Mouse (Mus musculus) lung, adult 2 months (tissue): Measurements from ENCODE around the gene Dnajb12. TPM values are rescaled to one million over a fixed set of nuclear protein-coding genes. Genes with fewer than 3 reads are reported as not detected.

Experiments used
- DNase-seq: peaks from one replicate; pipeline ENCODE4 v3.0.0; 2022
- H3K4me1 ChIP-seq: fragments of 200-500 bp; 2 replicates; pipeline ENCODE4 v1.6.1; 2011; ENCODE audit warnings: low read length; ENCODE audit not compliant: control insufficient read depth, insufficient read depth
- H3K4me3 ChIP-seq: fragments of 200-500 bp; replicated peaks from 2 replicates; pipeline ENCODE3; 2011; ENCODE audit warnings: low read depth, mild to moderate bottlenecking, control low read depth, low read length; ENCODE audit errors: extremely low read depth
- CTCF ChIP-seq: fragments of 200-500 bp; IDR thresholded peaks from 2 replicates; pipeline ENCODE4 v1.5.1; 2011; ENCODE audit warnings: mild to moderate bottlenecking, low read length, control low read depth; ENCODE audit not compliant: insufficient read depth
- POLR2A ChIP-seq: fragments of 200-500 bp; IDR thresholded peaks from 2 replicates; pipeline ENCODE4 v1.6.1; 2011; ENCODE audit warnings: low read depth, mild to moderate bottlenecking, control low read depth, low read length, borderline replicate concordance; ENCODE audit errors: extremely low read depth
- WGBS: fragments of 180-500 bp; shearing (Covaris S2); methylation state at CpG from one replicate; pipeline ENCODE4 v1.1.7; 2018; 5-methylcytosine and 5-hydroxymethylcytosine counted together
- polyA plus RNA-seq: library from polyadenylated mRNA; depleted of rRNA; stranded (reverse); fragments of >200 nt; gene quantifications from 2 replicates; pipeline ENCODE4 v1.2.3, GENCODE M21; 2012; rRNA removed

The Dnajb12 gene
- 49.5 and 57.2 TPM in 2 replicates for polyA plus RNA-seq

DNA sequence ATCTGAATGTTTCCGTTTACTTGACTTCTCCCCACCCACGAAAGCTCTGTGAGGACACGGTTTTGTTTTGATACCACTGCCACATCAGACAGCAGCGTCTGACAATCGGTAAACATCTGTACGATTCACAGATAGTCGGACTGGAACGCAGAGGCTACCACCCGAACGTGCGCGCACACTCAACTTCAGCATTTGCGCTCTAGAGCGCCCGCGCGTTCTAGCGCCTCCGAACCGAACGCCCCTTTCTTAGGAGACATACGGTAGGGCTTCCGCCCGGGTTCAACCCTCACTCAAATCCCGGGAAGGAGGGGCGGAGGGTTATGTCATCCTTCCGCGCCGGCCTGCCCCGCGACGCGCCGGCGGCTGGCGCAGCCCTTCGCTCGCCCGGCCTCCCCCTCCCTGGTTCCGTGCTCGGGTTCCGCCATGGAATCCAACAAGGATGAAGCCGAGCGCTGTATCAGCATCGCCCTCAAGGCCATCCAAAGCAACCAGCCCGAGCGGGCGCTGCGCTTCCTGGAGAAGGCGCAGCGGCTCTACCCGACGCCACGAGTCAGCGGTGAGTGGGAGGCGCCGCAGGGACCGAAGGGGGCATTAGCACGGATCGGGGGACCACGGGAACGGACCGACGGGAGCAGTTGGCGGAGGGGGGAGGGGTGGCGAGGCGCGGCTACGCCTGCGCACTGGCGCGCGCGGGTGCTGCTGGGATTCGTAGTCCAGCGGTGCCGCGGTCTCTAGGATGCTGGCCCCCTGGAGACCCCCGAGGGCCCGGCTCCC is at the start of gene Dnajb12:
TSS of gene Dnajb12 (plus strand) at position 302 of the 774 bp plus-strand sequence.
- peak; percentile 52; the same call in 1 of the 2 replicates for TF ChIP-seq POLR2A
- TF ChIP-seq CTCF: no peak
- WGBS: under 1% methylated on average over 80 of the region's 80 CpGs

GRCm38 (mm10) chr10:59829886-59830285 is 49.5 kb upstream of the Dnajb12 start:
- TF ChIP-seq CTCF (0 out of 2 replicates have a peak, but pooled peaks have one; percentile 5), POLR2A (no peak)
- Histone ChIP-seq H3K4me1 (no peaks in the 10 kb centered on the region), H3K4me3 (no peak overlapping the region)
- WGBS: 95% methylated on average over 6 of the region's 6 CpGs
- no peak for DNase-seq

More for the DNA sequence above, at the start of gene Dnajb12:
- Histone ChIP-seq H3K4me1 (no peaks in the 10 kb centered on the region), H3K4me3 (peak within 1 kb of the TSS; percentile 98)
- DNase-seq: peak; percentile 95

DNA sequence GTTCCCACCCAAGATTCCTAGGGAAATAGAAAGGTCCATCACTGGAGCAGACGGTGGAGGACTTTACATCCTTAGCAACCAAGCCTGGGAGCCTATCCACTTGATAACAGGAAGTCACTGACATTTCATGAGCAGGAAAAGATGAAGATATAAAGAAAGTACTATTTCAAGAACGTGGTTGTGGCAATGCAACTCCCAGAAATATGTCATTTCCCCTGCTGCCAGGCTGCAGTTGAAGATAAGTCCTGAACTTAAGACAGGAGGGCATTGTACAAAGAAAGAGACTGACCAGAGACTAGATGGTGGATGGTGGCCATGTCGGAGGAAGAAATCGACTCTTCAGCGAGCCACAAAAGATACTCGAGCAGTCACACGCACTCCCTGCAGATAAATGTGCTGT is 47.4 kb upstream of the Dnajb12 start:
- WGBS: 50% methylated on average over 7 of the region's 7 CpGs
- Histone ChIP-seq H3K4me1 (no peaks in the 10 kb centered on the region), H3K4me3 (no peak overlapping the region)
- DNase-seq: no peak
- no peak for TF ChIP-seq CTCF
- TF ChIP-seq POLR2A: no peak

DNA sequence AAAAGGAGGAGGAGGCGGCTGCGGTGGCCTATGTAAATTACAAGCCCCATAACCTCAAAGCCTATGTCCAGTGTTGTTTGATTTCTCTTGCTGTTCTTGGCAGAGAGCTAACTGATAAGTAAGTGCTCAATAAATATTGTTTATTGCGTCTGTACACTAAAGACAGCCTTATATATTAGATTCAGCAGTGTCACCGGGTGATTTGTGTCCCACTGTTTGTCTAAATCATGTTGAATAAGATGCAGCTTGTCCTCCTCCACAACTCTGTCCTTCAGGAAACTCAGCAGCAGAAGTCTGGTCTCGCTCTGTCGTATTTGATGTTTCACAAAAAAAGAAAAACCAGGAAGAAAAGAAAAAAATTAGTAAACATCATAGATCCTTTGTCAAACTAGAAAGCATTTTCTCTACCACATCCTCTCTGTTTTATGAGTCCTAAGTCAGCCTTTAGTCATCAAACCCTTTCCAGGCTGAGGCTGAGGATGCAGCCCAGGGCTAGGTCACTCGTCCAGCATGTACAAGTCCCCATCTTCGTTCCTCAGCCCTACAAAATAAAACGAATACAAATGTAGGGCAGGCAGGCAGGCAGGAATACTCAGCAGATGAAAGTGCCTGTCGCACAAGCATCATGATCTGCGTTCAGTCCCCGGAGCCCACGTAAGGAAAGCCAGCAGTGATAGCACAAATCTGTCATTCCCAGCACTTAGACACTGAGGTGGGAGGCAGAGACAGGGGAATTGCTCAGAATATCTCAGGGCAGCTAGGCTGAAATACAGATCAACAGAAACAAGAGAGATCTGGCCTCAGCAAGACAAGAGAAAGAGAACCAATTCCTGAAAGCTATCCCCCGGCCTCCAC is 43.8 kb upstream of the Dnajb12 start:
- 83% methylated on average over 14 of the region's 14 CpGs for WGBS
- no peaks in the 10 kb centered on the region for H3K4me1 ChIP-seq
- DNase-seq: no peak
- H3K4me3 ChIP-seq: no peak overlapping the region
- TF ChIP-seq POLR2A (no peak), CTCF (no peak)

DNA sequence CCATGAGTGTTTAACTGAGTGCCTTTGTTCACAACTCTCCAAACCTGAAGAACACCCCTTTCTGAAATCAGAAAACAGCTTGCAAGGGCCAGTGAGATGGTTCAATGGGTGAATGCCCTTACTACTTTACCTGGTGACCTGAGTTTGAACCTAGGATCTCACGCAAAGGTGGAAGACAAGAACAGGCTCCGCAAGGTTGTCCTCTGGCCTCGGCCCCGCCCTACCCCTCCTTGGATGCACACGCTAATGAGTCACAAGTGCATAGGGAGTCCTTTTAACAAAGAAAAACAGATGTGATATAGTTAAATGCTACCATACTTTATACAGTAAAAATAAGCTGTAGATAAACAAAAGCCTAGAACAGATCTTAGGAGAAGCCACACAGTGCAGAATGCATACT is 41.9 kb upstream of the Dnajb12 start:
- Histone ChIP-seq H3K4me3 (no peak overlapping the region), H3K4me1 (no peaks in the 10 kb centered on the region)
- no peak for DNase-seq
- TF ChIP-seq POLR2A: no peak
- no peak for TF ChIP-seq CTCF
- WGBS: 90% methylated on average over 5 of the region's 5 CpGs

DNA sequence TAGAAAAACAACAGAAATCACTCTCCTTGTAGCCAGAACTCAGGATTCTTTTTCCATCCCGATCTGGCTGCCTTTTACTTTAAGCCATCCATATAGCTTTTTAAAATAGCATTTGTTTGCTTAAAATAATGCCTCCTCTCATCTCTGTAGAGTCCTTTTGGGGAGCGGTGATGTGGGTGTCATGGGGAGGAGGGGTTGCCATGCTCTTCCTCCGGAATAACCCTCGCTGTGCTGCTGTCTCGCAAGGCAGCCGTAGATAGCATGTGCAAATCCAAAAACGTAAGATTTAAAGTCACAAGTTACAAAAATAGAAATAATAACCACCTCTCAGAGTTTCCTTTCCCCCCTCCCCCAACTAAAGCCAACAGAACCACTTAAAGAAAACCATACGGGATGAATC is 37.9 kb upstream of the Dnajb12 start:
- no peak for DNase-seq
- WGBS: 95% methylated on average over 8 of the region's 8 CpGs
- Histone ChIP-seq H3K4me1 (no peaks in the 10 kb centered on the region), H3K4me3 (no peak overlapping the region)
- TF ChIP-seq POLR2A (no peak), CTCF (no peak)

GRCm38 (mm10) chr10:59843125-59843524 is 36.2 kb upstream of the Dnajb12 start:
- 56% methylated on average over 5 of the region's 5 CpGs for WGBS
- no peak for DNase-seq
- no peak for TF ChIP-seq CTCF
- TF ChIP-seq POLR2A: no peak
- H3K4me3 ChIP-seq: no peak overlapping the region
- no peaks in the 10 kb centered on the region for H3K4me1 ChIP-seq

DNA sequence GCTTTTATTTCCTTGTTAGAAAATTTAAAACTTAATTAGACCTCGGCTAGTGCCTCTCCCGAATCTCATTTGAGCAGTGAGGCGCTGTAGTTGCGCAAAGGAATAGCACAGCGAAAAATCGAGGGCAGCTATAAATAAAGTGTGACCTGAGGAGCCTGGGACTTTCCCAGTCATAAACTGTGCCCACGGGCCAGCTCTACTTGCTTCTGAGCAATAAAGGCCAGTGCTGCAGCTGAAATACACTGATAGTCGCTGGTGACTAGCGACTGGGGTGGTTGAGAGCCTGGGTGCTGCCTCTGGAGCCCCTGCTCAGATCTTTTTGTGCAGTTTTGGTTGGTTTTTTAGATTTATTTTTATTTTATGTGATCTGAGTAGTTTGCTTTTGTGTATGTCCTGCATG is 34.7 kb upstream of the Dnajb12 start:
- H3K4me3 ChIP-seq: no peak overlapping the region
- no peaks in the 10 kb centered on the region for H3K4me1 ChIP-seq
- TF ChIP-seq CTCF: no peak
- no peak for TF ChIP-seq POLR2A
- no peak for DNase-seq
- WGBS: 71% methylated on average over 9 of the region's 9 CpGs

GRCm38 (mm10) chr10:59846416-59846815 is 32.9 kb upstream of the Dnajb12 start:
- DNase-seq: no peak
- TF ChIP-seq CTCF: no peak
- TF ChIP-seq POLR2A: no peak
- H3K4me1 ChIP-seq: no peaks in the 10 kb centered on the region
- WGBS: 84% methylated on average over 6 of the region's 6 CpGs
- no peak overlapping the region for H3K4me3 ChIP-seq

- no peak overlapping the region for H3K4me3 ChIP-seq
- WGBS: 83% methylated on average over 11 of the region's 11 CpGs
- H3K4me1 ChIP-seq: no peaks in the 10 kb centered on the region
- TF ChIP-seq POLR2A: no peak
- no peak for TF ChIP-seq CTCF
- no peak for DNase-seq
Measured at GRCm38 (mm10) chr10:59848079-59848877, 31.1 kb upstream of the Dnajb12 start.
